Mouse (Mus musculus) forebrain, embryonic 15.5 days (tissue): ENCODE results near the gene Pxylp1. TPM values are rescaled to one million over a fixed set of nuclear protein-coding genes. Genes with fewer than 3 reads are reported as not detected.

Source experiments
- ATAC-seq: fragments of 200-750 bp; cut with Nextera tagmentation; replicated peaks from 2 replicates; pipeline ENCODE4 v1.8.0; 2017; ENCODE audit warnings: mild to moderate bottlenecking, moderate TSS enrichment, moderate library complexity
- H3K27ac ChIP-seq: fragments of 300-500 bp; sonication (generic); replicated peaks from 2 replicates; pipeline ENCODE4 v1.5.1; 2015; ENCODE audit warnings: mild to moderate bottlenecking, inconsistent platforms
- H3K27me3 ChIP-seq: fragments of 300-500 bp; sonication (generic); 2 replicates; pipeline ENCODE4 v1.6.1; 2015; ENCODE audit warnings: inconsistent platforms
- H3K36me3 ChIP-seq: fragments of 300-500 bp; sonication (generic); 2 replicates; pipeline ENCODE4 v1.6.1; 2015; ENCODE audit warnings: mild to moderate bottlenecking, inconsistent platforms
- H3K4me1 ChIP-seq: fragments of 300-500 bp; sonication (generic); 2 replicates; pipeline ENCODE4 v1.6.1; 2015; ENCODE audit warnings: inconsistent platforms
- H3K4me2 ChIP-seq: fragments of 300-500 bp; sonication (generic); replicated peaks from 2 replicates; pipeline ENCODE4 v1.6.1; 2015; ENCODE audit warnings: mild to moderate bottlenecking, inconsistent platforms
- H3K4me3 ChIP-seq: fragments of 300-500 bp; sonication (generic); 2 replicates; pipeline ENCODE4 v1.5.1; 2015; ENCODE audit warnings: mild to moderate bottlenecking, inconsistent platforms
- H3K9ac ChIP-seq: fragments of 300-500 bp; sonication (generic); replicated peaks from 2 replicates; pipeline ENCODE4 v1.6.1; 2015; ENCODE audit warnings: mild to moderate bottlenecking, inconsistent platforms
- H3K9me3 ChIP-seq: fragments of 300-500 bp; sonication (generic); 2 replicates; pipeline ENCODE4 v1.6.1; 2016; ENCODE audit warnings: inconsistent platforms
- WGBS: fragments of 180-500 bp; shearing (Covaris S2); methylation state at CpG from one replicate; pipeline ENCODE4 v1.1.7; 2015; ENCODE audit warnings: mixed read lengths; 5-methylcytosine and 5-hydroxymethylcytosine counted together
- polyA plus RNA-seq: library from polyadenylated mRNA; unstranded; fragments of >200 nt; fragmentation: Nextera tagmentation; extraction: Ambion mirVana; gene quantifications from 2 replicates; pipeline ENCODE4 v1.2.1, GENCODE M21; 2015

The Pxylp1 gene
- polyA plus RNA-seq, 1 experiment from 2014 or later, result 33.8 TPM

DNA sequence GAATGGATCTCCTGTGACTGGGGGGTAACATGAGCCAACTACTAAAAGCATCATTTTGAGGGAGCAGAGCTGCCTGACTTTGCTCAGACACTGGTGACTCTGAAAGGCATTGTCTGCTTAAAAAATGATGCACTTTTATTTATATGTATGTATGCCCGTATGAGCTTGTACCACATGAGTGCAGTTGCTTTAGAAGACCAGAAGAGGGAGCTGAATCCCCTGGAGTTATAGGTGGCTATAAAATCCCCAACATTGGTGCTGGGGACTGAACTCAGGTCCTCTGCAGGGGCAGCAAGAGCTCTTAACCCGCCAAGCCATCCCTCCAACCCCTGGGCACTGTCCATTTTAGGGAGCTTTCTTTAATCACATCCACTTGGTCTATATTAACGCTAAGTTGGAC lies 21.5 kb upstream of the Pxylp1 start:
- no peak for ATAC-seq
- no peak overlapping the region for H3K4me3 ChIP-seq
- H3K36me3 ChIP-seq, result no peaks in the 10 kb centered on the region
- 91% methylated on average over 3 of the region's 3 CpGs for WGBS
- no peaks in the 10 kb centered on the region for H3K27me3 ChIP-seq
- peaks cover 3% of the 10 kb centered on the region; the same call in 1 of the 2 replicates for H3K4me1 ChIP-seq
- no peak overlapping the region for H3K4me2 ChIP-seq
- no peak overlapping the region for H3K9ac ChIP-seq
- H3K9me3 ChIP-seq, result no peaks in the 10 kb centered on the region
- no peak overlapping the region for H3K27ac ChIP-seq

DNA sequence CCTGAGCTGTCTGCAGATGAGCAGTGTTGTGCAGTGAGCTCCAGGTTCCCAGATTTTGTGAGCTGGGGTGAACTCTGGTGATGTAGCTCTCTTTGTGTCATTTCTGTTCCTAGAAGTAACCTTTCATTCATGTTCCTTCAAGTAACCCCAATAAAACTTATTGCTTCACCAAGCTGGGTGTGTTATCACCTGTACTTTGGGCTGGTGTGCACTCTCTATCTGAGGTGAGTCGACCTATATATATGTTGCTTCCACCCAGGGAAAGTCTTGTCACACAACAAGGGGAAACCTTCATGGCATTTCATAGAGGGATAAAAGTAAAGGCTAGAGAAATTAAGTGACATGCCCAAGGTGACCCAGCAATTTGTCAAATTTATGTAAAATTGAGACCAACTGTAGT lies 17.0 kb upstream of the Pxylp1 start:
- no peaks in the 10 kb centered on the region for H3K36me3 ChIP-seq
- H3K4me2 ChIP-seq, result no peak overlapping the region
- H3K27ac ChIP-seq, result no peak overlapping the region
- ATAC-seq, result no peak
- H3K9ac ChIP-seq, result no peak overlapping the region
- no peak overlapping the region for H3K4me3 ChIP-seq
- no peaks in the 10 kb centered on the region for H3K27me3 ChIP-seq
- 89% methylated on average over 1 of the region's 1 CpGs for WGBS
- no peaks in the 10 kb centered on the region for H3K9me3 ChIP-seq
- H3K4me1 ChIP-seq, result peaks cover 4% of the 10 kb centered on the region; the same call in 1 of the 2 replicates

DNA sequence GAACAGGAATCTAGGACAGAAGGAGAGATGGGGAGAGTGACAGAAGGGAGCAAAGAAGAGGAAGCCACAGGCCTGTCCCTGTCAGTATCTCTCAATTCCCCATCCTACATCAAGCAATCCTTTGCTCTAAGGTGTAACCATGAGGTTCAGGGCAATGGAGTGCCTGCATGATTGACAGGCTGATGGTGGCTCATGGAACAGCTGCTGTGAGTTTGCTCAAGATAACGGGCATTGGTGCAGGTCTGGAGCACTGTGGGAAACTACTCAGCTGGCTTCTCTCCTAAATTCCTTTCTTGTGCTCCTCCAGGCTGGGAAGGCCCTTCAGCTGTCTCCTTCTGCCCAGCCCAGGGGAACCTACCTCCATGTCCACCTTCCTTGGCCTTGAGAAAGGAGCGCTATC lies 16.3 kb upstream of the Pxylp1 start:
- Histone ChIP-seq H3K4me3 (no peak overlapping the region), H3K27me3 (no peaks in the 10 kb centered on the region), H3K9ac (no peak overlapping the region), H3K36me3 (no peaks in the 10 kb centered on the region), H3K27ac (no peak overlapping the region), H3K9me3 (no peaks in the 10 kb centered on the region), H3K4me1 (peaks cover 4% of the 10 kb centered on the region; the same call in 1 of the 2 replicates), H3K4me2 (no peak overlapping the region)
- no peak for ATAC-seq
- WGBS, result 68% methylated on average over 2 of the region's 2 CpGs

DNA sequence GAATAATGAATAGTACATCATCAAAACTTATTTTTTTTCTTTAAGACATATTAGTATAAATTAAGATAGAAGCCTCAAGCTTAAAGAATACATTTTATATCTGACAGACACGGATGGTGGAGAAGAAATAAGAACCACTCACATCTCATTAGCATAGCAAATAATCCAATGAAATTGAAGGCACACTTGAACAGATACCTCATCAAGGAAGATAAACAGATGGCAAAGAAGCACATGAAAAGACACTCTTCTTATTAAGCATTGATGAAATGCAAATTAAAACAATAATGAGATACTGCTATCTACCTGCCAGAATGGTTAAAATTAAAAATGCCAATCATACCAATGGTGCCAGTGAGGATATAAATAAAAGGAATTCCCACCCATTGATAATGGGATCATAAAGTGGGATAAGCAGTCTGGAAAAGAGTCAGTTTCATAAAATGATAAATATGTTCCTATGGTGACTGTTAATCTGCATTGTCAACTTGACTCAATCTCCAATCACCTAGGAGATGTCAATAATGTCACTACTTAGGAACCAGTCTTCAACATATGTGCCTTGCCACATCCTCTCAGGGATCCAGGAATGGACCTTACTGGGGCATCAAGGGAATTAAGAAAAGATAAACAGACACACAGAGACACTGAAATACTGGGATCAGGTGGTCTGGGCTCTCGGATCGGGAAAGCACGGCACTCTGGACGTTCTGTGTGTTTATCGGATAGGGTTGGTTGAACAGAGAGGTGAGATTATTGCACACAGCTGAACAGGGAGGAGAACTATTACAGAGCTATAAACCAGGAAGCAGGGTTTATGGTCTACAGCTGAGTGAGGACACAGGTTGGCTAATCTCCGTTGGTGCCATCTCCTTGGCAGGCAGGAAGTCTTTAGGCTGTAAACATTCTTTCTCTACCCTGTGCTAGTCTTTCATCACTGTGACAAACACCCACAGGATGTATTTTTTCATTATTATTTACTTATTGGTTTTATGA lies 12.2 kb upstream of the Pxylp1 start:
- 65% methylated on average over 7 of the region's 7 CpGs for WGBS
- no peaks in the 10 kb centered on the region for H3K27me3 ChIP-seq
- peaks cover 4% of the 10 kb centered on the region; the same call in 1 of the 2 replicates for H3K4me1 ChIP-seq
- H3K9me3 ChIP-seq, result no peaks in the 10 kb centered on the region
- peak; percentile 51; the same call in 1 of the 2 replicates for ATAC-seq
- no peak overlapping the region for H3K9ac ChIP-seq
- no peak overlapping the region for H3K4me2 ChIP-seq
- H3K36me3 ChIP-seq, result no peaks in the 10 kb centered on the region
- H3K4me3 ChIP-seq, result no peak overlapping the region
- H3K27ac ChIP-seq, result peak overlapping the region; percentile 67

DNA sequence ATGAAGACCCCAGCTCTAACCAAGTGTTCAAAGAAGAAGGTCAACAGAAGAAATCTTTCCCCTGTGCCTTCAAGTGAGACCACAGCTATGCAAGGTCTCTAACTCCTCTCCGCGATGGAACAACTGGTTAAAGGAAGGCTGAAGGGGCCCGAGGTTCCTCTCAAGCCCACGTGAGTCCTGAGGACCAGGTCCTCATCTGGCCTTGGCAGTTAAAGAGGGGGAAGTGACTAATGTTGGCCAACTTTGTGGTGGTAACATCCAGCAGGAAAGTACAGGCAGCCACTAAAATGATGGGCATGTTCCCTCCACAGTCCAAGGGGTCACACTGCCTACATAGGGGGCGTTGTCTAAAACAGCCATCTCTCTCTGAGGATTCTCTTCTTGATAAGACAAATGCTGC lies 7.2 kb upstream of the Pxylp1 start:
- ATAC-seq, result no peak
- peaks cover under 1% of the 10 kb centered on the region; the same call in 1 of the 2 replicates for H3K4me1 ChIP-seq
- H3K4me3 ChIP-seq, result no peak overlapping the region
- H3K36me3 ChIP-seq, result no peaks in the 10 kb centered on the region
- H3K4me2 ChIP-seq, result no peak overlapping the region
- H3K27me3 ChIP-seq, result no peaks in the 10 kb centered on the region
- 86% methylated on average over 5 of the region's 5 CpGs for WGBS
- no peak overlapping the region for H3K27ac ChIP-seq
- H3K9me3 ChIP-seq, result no peaks in the 10 kb centered on the region
- H3K9ac ChIP-seq, result no peak overlapping the region

DNA sequence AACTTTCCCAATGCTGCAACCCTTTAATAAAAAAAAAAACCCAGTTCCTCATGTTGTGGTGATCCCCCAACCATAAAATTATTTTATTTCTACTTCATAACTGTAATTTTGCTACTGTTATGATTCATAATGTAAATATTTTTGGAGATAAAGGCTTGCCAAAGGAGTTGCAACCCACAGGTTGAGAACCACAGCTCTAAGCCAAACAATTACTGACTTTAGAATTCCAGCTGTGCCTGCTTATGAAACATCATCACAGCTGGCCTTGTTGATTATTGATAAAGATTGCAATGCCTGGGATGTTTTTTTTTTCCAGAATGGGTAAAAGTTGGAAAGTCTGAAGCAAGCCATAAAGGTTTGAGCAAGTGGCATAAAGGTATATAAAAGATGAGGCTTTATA lies 6.5 kb upstream of the Pxylp1 start:
- Histone ChIP-seq H3K27ac (no peak overlapping the region), H3K4me1 (no peaks in the 10 kb centered on the region), H3K27me3 (no peaks in the 10 kb centered on the region), H3K9ac (no peak overlapping the region), H3K4me3 (no peak overlapping the region), H3K9me3 (no peaks in the 10 kb centered on the region), H3K4me2 (no peak overlapping the region), H3K36me3 (no peaks in the 10 kb centered on the region)
- no peak for ATAC-seq

DNA sequence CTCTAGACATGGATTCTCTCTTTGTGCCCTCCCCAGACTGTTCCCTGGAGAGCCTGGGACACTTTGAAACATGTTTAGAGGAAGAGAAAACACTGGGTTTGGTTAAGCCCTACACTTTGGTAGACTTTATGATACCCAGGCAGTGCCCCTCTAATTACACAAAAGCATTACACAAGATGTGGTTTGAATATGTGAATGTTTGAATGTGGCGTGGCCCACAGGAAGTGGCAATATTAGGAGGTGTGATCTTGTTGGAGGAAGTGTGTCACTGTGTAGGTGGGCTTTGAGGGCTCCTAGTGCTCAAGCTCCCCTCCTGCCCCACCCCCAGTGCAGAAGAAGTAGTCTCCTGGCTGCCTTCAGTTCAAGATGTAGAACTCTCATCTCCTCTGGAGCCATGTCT lies 4.2 kb upstream of the Pxylp1 start:
- Histone ChIP-seq H3K9me3 (no peaks in the 10 kb centered on the region), H3K4me1 (peaks cover 14% of the 10 kb centered on the region), H3K9ac (no peak overlapping the region), H3K4me3 (no peak overlapping the region), H3K27ac (no peak overlapping the region), H3K27me3 (no peaks in the 10 kb centered on the region), H3K36me3 (no peaks in the 10 kb centered on the region), H3K4me2 (no peak overlapping the region)
- 96% methylated on average over 1 of the region's 1 CpGs for WGBS
- ATAC-seq, result no peak

DNA sequence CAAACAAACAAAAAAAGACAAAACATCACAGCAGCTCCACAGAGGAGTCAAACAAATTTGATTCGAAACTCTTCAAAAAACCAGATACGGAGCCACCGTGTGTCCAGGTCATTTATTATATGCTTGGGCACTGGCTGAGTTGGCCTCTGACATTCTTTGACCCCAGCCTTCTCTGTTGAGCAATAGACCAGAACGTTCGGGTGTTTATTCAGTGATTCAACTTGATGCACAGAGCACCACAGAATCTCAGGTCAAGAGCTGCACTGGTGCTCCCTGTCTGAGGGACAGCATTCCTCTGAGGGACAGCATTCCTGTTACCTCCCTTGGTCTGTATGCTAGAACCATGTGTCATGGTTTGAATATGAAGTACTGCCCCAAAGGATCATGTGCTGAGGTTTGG lies 1.1 kb upstream of the Pxylp1 start:
- Histone ChIP-seq H3K4me3 (no peak overlapping the region), H3K9ac (no peak overlapping the region), H3K4me1 (peaks cover 40% of the 10 kb centered on the region), H3K36me3 (no peaks in the 10 kb centered on the region), H3K9me3 (no peaks in the 10 kb centered on the region), H3K27me3 (no peaks in the 10 kb centered on the region), H3K4me2 (no peak overlapping the region), H3K27ac (no peak overlapping the region)
- WGBS, result 86% methylated on average over 5 of the region's 5 CpGs
- no peak for ATAC-seq

DNA sequence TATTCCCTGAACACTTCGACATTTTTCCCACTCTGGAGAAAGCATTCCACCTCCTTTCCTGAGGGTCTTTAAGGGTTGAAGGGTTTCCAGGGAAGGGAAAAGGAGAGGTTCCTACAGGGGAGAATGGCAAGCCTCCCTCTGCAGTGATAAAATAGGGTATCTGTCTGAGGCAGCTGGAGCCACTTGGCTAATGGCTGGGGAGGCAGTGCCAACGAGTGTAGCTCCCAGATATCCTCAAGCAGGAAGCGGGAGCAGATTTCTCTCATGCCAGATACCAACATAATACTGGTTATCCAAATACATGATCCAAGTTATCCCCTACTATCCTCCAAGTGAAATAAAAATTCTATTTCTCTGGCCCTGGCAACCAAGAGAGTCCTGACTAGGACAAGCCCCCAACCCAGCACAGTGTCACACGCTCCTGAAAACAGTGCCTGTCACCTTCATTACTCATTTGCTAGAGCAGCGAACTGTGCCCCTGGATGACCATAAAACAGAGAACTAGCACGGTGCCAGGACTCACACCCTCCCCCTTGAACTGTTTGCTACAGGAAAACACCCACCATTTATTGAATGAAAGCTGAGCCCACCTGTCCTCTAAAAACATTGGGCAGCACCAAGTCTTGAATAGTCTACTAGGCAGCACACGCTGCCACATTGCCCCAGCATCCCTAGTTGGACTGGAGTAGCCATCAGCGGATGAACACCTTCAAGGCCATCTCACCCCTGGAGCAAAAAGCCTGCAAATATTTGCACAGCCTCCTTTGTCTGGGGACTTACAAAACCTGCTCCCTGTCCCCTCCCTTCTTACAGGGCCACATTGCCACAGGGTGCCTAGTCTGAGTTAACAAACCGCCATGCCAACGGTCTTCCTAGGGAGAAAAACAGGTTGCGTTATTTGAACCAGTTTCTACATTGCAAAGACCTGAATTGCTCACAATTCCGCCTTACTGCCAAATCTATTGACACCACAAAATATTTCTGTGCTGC lies 833 bp downstream of the Pxylp1 start:
- Histone ChIP-seq H3K9me3 (no peaks in the 10 kb centered on the region), H3K4me1 (peaks cover 58% of the 10 kb centered on the region), H3K9ac (0 out of 2 replicates have a peak overlapping the region, but pooled peaks have one; percentile 1), H3K4me2 (no peak overlapping the region), H3K27ac (peak overlapping the region; percentile 64), H3K36me3 (no peaks in the 10 kb centered on the region), H3K27me3 (no peaks in the 10 kb centered on the region), H3K4me3 (no peak overlapping the region)
- no peak for ATAC-seq
- 59% methylated on average over 12 of the region's 12 CpGs for WGBS

DNA sequence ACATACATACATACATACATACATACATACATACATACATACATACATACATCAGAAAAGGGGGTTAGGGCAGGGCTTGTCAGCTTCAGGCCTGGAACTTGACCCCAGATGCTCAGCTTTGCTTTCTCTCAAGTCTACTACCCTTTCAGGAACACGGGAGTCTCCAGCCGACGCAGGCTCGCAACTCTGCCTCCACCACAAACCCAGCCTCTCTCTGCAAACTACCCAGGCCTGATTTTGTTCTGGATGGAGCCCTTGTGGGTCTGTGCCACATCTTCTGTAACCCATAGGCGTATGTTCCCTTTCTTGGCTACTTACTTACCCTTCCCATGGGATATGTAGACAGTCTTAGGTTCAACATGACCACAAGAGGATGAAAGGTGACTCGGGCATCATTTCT lies 1.7 kb downstream of the Pxylp1 start:
- Histone ChIP-seq H3K36me3 (no peaks in the 10 kb centered on the region), H3K4me1 (peaks cover 67% of the 10 kb centered on the region), H3K4me2 (no peak overlapping the region), H3K4me3 (no peak overlapping the region), H3K27me3 (no peaks in the 10 kb centered on the region), H3K9ac (no peak overlapping the region), H3K27ac (no peak overlapping the region), H3K9me3 (no peaks in the 10 kb centered on the region)
- ATAC-seq, result no peak
- WGBS, result 89% methylated on average over 6 of the region's 6 CpGs

DNA sequence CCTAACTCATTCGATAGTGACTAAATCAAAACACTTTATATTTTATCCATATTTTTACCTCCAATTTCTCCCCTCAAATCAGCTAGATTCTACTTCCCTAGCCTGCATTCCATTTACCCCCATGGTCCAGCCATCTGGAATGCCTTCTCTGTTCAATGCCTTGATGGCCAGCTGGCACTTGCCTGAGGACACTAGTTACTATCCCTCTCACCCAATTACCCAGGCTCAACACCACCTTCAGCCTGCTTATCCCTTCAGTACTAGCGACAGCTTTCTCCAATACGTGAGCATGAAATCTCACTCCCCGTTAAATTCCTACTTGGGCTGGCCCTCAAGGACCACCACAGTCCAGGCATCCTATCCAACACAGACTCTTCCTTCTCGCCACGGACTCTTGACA lies 2.2 kb downstream of the Pxylp1 start:
- peak overlapping the region; percentile 95 for H3K4me2 ChIP-seq
- no peaks in the 10 kb centered on the region for H3K36me3 ChIP-seq
- H3K9me3 ChIP-seq, result no peaks in the 10 kb centered on the region
- H3K27me3 ChIP-seq, result no peaks in the 10 kb centered on the region
- no peak overlapping the region for H3K4me3 ChIP-seq
- no peak for ATAC-seq
- WGBS, result 68% methylated on average over 6 of the region's 6 CpGs
- peaks cover 72% of the 10 kb centered on the region for H3K4me1 ChIP-seq
- H3K9ac ChIP-seq, result no peak overlapping the region
- peak overlapping the region; percentile 77; the same call in 1 of the 2 replicates for H3K27ac ChIP-seq
